Mouse (Mus musculus): ENCODE data around the gene Fxyd2. TPM values are rescaled to one million over a fixed set of nuclear protein-coding genes. Genes with fewer than 3 reads are reported as not detected.

The Fxyd2 gene
- total RNA-seq, 2 experiments from 2014 or later: not detected

DNA sequence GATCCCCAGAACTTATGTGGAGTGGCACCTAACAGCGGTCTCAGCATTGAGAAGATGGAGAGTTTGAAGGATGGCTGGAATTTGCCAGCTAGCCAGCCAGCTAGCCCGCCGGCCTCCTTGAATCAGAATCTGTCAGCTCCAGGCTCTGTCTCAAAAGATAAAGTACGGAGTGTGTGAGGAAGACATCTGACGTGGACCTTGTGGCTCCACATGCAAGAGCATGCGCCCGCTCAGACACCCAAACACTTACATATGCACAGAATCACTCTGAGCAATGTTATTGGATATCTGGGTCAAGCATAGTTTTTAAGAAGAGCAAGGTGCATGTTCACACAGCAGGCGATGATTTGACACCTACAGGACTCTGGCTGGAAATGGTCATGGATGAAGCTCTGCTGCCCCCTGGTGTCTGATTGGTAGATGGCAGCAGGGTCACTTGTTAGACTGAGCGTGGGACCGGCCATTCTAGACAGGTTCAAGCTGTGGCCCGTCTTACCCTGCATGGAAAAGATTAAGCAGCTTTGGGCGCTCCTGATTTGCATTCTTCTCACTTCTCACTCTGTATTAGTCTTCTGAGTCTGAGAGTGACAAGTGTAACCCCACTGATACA lies 11.0 kb upstream of the Fxyd2 start:
- ATAC-seq (replicated peaks; ENCODE audit: low FRiP score, poor library complexity, severe bottlenecking): peak; percentile 80

- ATAC-seq (replicated peaks; ENCODE audit: low FRiP score, poor library complexity, severe bottlenecking): no peak
Observed at GRCm38 (mm10) chr9:45389596-45389995, 9.9 kb upstream of the Fxyd2 start.

GRCm38 (mm10) chr9:45391299-45391698 lies 8.2 kb upstream of the Fxyd2 start:
- ATAC-seq (replicated peaks; ENCODE audit: low FRiP score, poor library complexity, severe bottlenecking): no peak

DNA sequence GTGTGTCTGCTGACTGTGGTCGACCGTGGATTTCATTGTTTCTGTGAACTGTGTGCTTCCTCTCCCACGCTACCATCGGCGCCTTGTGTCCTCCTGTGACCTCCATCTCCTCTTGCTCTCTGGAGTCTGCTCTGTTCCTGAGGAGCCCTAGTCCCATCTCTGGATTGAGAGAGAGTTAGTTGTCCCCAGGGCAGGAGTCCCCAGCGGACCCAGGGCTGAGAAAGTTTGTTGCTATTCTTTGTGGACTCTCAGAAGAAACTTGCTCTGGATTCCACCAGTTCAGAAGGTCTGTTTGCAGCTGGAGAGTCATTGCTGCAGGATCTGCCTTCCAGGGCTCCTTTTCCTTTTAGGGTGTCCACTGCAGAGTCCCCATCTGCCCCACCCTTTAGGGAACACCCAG lies 4.3 kb upstream of the Fxyd2 start:
- no peak for ATAC-seq (replicated peaks; ENCODE audit: low FRiP score, poor library complexity, severe bottlenecking)

DNA sequence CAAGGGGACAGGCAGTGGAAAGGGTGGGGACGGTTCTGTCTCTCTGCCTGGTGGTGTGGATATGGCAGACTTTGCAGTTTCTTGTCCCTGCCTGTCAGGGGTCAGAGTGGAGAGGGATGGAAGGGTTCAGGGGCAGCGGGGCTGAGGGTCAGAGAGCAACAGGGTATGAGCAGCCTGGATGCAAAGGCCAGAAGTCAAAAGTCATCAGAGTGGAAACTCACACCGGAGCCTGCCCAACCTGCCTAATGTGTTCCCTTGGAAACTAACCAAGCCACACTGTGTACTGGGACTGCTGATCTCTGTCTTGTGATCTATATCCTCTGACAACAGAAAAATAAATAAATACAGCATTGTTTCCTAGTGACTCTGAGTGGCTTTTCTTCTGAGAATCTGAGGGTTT lies 3.7 kb upstream of the Fxyd2 start:
- ATAC-seq (replicated peaks; ENCODE audit: low FRiP score, poor library complexity, severe bottlenecking): no peak

DNA sequence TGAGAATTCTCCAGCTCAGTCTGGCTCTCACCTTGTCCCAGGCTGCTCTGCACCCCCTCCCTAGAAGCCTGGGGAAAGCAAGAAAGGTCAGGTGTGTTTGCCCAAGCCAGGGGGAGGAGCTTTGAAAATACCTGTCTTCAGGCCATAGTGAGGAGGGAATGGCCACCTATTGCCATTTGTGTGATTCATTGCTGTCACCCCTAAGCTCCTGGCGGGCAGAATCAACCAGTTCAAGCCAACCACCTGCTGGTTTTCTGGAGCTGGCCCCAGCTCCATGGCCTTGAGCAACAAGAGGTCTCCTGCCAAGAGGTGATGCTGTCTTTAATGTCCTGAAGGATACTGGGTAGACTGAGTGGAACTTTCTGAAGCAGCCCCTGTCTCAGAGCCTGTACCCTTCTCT lies 1.1 kb upstream of the Fxyd2 start:
- no peak for ATAC-seq (replicated peaks; ENCODE audit: low FRiP score, poor library complexity, severe bottlenecking)

DNA sequence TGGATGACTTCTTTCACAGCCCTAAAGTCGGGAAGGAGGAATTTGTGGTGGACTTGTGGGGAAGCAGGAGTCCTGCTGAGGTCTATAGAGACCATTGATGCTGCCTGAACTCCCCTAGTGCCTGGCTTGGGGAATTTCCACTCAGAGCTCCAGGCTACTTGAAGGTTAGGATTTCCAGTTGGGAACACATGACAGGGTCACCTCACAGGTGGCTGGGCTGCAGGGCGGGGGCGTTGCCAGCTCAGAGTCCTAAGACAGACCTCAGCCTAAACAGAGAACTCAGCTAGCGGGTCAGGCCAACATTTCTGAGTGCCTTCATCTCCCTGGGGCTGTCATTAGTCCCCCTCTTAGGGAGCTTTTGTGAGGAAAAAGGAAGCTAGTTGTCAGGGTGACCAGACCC lies 2.4 kb downstream of the Fxyd2 start:
- no peak for ATAC-seq (replicated peaks; ENCODE audit: low FRiP score, poor library complexity, severe bottlenecking)

DNA sequence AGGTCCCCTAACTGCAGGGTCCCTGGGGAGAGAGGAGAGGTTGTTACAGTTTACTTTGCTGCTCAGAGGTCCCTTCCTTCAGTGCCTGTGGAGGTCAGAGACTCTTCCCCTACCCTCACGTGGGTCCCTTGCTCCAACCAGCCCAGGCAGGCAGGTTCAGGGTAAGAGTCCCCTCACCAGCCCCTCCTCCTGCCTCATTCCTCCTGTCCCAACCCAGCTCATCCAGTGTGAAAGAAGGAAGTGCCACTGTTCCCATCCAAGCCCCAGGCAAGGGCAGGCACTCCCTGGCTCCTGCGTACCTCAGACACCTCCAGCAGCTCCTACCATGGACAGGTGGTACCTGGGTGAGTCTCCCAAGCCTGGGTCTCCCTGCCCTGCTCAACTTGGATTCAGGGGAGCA lies 3.5 kb downstream of the Fxyd2 start:
- no peak for ATAC-seq (replicated peaks; ENCODE audit: low FRiP score, poor library complexity, severe bottlenecking)

- ATAC-seq (replicated peaks; ENCODE audit: low FRiP score, poor library complexity, severe bottlenecking): no peak
Observed at GRCm38 (mm10) chr9:45405694-45406093, 6.2 kb downstream of the Fxyd2 start.

GRCm38 (mm10) chr9:45406808-45407207 lies 7.3 kb downstream of the Fxyd2 start:
- no peak for ATAC-seq (replicated peaks; ENCODE audit: low FRiP score, poor library complexity, severe bottlenecking)

- ATAC-seq (replicated peaks; ENCODE audit: low FRiP score, poor library complexity, severe bottlenecking): no peak
Observed at GRCm38 (mm10) chr9:45407706-45408675, 8.5 kb downstream of the Fxyd2 start.

DNA sequence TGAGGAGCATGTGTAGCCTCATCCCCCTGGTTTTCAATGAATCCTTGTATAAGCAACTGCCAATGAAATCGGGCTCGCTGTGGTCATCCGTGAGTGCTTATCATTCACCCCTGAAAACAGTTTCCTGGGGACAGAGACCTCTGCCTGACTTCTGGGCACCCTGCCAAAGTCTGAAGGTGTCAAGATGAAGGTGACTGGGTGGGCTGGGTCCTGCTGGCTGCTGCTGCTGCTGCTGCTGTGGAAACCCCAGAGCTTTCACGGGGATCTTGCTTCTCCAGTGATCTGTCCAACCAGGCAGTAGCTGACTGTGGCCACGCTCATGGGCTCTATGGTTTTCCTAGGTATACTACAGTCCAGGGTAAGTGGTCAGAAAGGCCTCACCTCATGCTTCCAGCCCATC lies 10.7 kb downstream of the Fxyd2 start:
- no peak for ATAC-seq (replicated peaks; ENCODE audit: low FRiP score, poor library complexity, severe bottlenecking)

DNA sequence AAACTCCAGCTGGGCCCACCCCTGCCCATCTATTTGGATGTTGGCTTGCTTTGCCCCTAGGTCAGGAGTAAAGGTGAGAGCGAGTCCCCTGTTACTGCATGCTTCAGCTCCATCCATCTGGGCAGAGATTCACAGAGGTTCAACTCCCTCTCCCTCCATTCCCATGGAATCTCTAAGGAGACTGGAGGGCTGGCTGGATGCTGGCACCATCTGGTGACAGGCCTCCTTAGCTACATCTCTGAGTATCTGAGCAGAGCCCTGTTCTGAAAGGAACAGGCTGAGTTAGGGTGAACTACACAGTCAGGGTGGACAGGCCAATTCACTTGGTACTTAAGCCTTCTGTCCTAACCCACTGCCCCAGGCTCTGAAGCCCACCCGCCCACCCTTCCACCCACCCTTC lies 11.1 kb downstream of the Fxyd2 start:
- no peak for ATAC-seq (replicated peaks; ENCODE audit: low FRiP score, poor library complexity, severe bottlenecking)

DNA sequence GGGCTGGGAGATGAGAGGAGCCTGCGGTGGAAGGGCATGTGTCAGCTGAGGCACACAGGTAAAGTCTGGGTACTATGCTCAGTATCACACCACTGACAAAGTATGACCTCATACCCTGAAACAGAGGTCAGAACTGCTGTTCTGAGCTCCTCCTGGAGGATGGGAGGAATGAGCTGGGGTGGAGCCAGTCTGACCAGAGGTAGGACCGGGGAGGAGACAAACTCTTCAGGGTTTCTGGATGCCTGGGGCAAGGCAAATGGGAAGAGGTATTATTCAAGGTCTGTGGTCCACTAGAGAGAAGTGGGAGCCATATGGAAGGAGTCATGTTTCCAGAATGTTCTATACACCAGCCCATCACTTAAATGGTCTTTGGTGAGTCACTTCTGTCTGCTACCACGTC lies 11.6 kb downstream of the Fxyd2 start:
- no peak for ATAC-seq (replicated peaks; ENCODE audit: low FRiP score, poor library complexity, severe bottlenecking)

DNA sequence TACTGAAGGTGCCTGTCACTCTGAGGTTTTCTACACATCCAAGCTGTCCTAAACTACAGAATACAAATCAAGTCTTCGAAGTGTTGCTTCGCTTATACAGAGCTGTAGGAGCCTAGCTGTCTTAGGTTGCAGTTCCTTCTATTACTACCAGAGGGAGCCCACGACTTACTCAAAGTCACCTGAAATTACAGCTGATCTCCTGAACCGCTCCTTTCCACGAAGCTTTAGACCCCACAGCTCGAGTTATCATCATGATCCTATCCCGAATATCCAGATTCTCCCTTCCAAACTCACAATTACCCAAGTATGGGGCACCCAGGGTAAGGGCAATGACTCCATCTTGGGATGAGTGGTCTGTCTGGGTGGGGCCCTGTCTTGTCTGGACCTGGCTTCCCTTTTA lies 12.3 kb downstream of the Fxyd2 start:
- ATAC-seq (replicated peaks; ENCODE audit: low FRiP score, poor library complexity, severe bottlenecking): no peak

DNA sequence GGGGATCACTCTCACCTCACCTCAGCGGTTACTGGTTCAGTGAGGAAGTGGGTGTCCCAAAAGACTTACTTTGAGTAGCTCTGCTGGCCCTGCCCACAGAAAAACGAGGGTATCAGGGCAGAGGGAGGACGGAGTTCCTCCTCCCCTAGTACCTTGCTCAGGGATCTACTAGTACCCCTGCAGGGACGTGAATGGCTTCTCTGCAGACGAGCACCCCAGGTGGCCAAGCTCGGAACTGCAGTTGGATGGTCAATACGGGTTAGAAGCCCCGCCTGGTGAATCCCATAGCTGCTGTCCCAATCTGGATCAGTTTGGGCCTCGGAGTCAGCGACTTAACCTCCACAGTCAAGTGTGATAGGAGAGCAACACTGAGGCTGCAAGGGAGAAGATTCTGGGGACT lies 12.8 kb downstream of the Fxyd2 start:
- peak; percentile 52; the same call in 1 of the 2 replicates for ATAC-seq (replicated peaks; ENCODE audit: low FRiP score, poor library complexity, severe bottlenecking)

DNA sequence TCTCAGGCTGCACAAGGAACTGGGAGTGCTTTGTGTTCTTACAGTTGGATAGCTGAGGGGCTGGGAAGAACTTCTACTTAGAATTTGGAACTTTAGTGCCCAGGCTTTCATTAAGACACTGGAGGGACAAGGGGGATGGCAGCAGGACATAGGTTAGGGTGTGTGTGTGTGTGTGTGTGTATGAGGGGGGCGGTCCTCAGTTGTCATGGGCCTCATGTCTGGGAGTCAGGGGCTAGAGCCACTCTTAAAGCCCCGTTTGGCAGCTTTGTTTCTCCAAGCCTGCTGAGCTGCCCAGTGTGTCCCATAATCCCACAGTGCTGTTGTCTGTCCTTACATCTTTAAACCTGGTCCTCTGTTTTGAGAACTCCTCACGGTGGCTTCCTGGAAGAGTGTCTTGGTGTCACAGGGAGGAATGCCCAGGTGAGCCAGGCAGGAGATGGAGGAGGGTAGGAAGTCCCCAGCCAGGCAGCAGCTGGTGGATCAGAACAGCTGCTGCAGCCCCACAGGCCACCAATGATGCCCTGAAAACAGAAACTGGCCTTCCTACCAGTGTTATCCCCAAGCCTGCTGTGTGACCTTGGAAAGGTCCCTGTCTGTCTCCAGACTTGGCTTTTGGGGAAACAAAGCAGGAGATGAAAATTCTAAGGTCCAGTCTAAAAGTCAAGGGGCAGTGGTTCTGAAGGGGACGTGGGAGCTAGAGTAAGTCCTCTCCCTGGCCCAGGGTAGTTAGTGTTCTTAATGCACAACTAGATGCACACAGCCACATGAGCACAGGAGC lies 13.4 kb downstream of the Fxyd2 start:
- ATAC-seq (replicated peaks; ENCODE audit: low FRiP score, poor library complexity, severe bottlenecking): no peak

DNA sequence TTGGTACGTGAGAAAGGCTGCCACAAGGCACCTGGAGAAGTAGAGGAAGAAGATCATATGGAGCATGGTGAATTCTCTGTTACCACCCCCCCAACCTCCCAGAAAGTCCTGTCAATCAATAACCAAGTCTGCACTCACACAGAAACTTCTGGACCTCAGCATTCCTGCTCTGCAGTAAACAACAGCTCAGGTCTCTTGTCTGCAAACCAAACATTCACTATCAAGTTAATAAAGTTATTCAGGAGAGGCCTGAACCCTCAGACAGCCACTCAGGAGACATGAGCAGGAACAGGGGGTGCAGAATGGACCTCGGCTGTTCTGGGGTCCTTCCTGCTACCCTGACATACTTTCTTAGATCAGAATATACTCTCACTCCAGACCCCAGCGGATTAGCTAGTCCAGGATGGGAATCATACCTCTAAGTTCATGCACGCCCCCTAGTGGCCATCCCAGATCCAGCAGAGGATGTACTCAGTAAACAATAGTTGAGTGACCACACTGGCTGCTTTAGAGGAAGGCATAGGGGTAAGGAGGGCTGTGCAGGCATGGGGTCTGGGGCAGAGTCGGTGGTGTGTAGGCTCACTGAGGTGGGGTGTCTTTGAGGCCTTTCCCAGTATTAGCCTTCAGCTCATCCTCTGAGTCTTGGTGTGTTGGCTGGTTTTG lies 14.1 kb downstream of the Fxyd2 start:
- 0 out of 2 replicates have a peak, but pooled peaks have one; percentile 31 for ATAC-seq (replicated peaks; ENCODE audit: low FRiP score, poor library complexity, severe bottlenecking)

DNA sequence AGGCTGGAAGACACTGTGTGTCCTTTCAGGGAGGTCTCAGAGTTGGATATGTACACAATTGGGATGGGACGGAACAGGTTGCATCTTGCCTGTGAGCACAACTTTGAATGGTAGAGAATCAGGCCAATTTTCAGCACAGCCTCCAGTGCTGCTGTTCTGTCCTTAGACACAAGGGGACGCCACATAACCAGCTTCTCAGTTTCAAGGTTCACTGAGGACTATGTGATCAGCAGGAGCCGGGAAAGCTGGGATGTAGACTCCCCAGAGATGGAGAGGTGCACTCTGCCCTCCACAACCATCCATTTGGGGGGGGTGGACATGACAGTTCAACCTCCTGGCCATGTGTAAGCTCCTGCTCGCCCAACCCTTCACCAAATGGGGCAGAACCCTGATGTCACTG lies 16.4 kb downstream of the Fxyd2 start:
- ATAC-seq (replicated peaks; ENCODE audit: low FRiP score, poor library complexity, severe bottlenecking): no peak

DNA sequence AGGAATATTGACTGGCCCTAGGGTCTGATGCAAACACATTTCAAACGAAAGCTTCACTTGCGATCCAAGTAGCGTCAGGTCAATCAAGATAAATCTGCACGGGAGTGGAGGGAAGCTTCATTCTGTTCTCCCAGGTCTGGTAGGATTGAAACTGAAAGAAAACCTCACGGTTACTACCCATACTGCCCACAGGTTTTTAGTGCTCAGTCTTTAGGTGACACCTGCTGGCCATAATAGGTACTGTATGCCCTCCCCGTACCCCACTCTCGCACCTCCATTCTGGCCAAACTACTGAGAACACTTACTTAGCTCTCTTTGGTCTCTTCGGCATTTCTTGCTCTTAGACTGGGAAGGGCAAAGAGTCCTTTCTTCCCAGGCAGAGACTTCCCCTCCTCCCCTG lies 17.8 kb downstream of the Fxyd2 start:
- ATAC-seq (replicated peaks; ENCODE audit: low FRiP score, poor library complexity, severe bottlenecking): 0 out of 2 replicates have a peak, but pooled peaks have one; percentile 47

Measured in erythroblast, adult 5-6 weeks (primary cell).